Mouse (Mus musculus) kidney, adult 2 months (tissue): ENCODE measurements around the gene Man2a1.

Experiments
- CTCF ChIP-seq: fragments of 200-500 bp; conservative IDR thresholded peaks from 2 replicates; pipeline ENCODE4 v1.5.1; 2011; ENCODE audit warnings: low read depth, mild to moderate bottlenecking, control low read depth, low read length, moderate library complexity, mixed read lengths; ENCODE audit not compliant: insufficient read depth, insufficient read length
- POLR2A ChIP-seq: fragments of 200-500 bp; IDR thresholded peaks from one replicate; pipeline ENCODE4 v1.6.1; 2011; ENCODE audit warnings: low read depth, low read length, control low read depth

- TF ChIP-seq CTCF (no peak), POLR2A (no peak)
Observed at GRCm38 (mm10) chr17:64674401-64674800, 73.9 kb downstream of the Man2a1 start.
